Mouse (Mus musculus) common myeloid progenitor, adult 5-6 weeks (primary cell): ENCODE measurements around the gene Tfdp2. TPM values are rescaled to one million over a fixed set of nuclear protein-coding genes. Genes with fewer than 3 reads are reported as not detected.
"Not testable (repeated sequence)": the region's sequence is repeated elsewhere in the genome, so short reads cannot be mapped to it uniquely, and the experiment has no call there.

Source experiments
- ATAC-seq: replicated peaks from 2 replicates; pipeline ENCODE4 v1.8.0; 2016; ENCODE audit warnings: low read depth, mild to moderate bottlenecking, moderate TSS enrichment, inconsistent platforms; ENCODE audit not compliant: poor library complexity, severe bottlenecking
- total RNA-seq: library from RNA; stranded (forward); fragments of 200-1000, 187-1606 nt; gene quantifications from 2 replicates; pipeline ENCODE4 v1.2.3, GENCODE M21; 2017

Tfdp2 gene
- total RNA-seq: 62.2 and 66.7 TPM in 2 replicates

DNA sequence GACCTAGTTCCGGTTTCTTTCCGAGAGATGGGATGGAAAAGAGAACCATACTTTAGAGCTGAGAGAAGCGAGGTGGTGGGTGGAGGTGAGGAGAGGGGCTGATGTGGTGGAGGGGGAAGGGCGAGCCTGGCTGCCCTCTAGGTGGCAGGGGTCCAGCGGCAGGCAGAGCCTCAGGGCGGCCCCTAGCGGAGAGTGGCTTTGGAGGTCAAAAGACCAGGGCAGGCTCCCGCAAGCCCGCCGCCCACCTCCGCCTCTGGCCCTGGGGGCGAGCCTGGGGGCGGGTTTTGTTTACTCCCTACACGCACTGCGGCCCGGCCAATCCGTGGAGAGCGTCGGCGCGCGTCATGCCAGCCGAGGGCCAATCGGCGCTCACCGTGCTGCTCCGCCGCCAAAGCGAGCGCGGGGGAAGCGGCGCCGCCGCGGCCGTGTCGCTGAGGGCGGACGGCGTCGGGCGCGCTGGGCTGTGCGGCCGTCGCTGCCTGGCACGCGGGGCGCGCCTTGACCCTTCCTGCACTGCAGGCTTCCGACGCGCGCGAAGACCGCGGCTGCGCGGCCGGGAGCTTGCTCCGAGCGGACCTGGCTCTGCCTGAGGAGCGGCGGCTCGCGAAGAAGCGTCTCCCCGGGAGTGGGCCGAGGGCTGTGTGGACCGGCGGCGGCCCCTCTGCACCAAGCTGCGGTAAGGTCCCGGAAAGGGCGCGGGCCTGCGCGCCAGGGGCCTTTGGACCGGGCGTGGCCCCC lies at the start of gene Tfdp2:
Tfdp2 (plus strand) TSS at position 391 of the 738 bp plus-strand sequence.
- ATAC-seq: peak; percentile 93

DNA sequence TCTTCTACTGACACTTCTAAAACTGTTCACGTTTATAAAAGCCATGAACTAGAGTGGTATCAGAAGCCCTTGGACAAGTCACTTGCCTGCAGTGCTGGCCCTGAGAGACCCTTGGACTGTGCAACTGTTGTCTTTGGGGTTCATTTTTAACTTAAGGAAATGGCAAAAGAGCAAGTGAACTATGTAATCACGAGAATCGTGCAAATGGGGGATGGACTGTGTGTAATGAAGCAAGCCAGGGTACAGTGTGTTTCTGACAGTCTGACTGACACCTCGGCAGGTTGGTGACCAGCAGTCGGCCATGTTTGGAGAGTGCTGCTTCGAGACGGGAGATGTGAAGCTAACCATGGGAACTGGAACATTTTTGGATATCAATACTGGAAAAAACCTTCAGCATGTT lies 43.3 kb upstream of the Tfdp2 start:
- no peak for ATAC-seq

DNA sequence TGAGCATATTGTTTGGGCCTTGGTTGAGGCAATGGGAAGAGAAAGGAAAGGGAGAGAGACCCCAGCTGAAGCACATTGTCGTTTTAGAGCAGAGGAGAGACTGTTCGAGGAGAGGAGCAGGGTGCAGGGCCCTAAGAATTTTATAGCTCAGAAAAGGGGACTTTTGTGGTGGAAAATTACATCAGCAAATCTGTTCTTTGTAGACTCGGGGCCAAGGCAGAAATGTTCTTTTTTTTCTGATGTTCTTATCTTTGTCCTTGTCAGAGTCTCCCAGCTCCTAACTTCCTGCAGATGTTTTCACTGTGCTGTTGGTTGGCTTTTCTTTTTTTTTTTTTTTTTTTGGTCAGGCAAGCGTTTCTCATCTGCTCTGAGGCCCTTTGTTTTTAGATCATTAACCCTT lies 37.6 kb upstream of the Tfdp2 start:
- peak; percentile 74 for ATAC-seq

DNA sequence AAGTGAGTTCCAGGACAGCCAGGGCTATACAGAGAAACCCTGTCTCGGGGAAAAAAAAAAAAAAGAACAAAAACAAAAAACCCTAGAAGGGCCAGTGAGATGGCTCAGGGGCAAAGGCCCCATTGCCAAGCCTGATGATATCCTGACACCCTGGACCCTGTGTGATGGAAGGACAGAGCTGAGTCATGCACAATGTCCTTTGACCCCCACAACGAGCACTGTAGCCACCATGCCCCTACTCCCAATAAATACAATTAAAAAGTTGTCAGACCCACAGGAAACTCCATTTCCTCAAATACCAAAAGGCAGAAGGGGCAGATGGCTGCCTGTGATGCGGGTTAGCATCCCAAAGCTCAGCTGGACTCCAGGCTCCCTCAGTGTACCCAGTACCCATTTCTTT lies 37.0 kb upstream of the Tfdp2 start:
- ATAC-seq: no peak

DNA sequence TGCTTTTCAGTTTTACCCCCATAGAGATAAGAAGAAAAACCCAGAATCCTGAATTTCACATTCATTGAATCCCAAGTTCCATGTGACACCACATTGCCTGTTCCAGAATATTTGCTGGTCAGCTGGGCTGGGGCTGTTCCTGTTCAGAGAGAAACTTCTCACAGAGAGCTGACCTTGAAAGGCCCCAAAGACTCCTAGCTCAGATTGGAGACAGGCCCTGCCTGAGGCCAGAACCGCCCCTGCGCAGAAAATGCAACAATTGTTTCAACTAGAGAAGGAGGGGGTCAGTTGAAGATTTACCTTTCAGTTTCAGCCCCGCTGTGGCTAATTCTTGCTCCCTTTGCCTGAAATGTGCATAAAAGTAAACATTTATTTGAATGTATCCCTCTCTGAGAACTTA lies 35.3 kb upstream of the Tfdp2 start:
- ATAC-seq: no peak

DNA sequence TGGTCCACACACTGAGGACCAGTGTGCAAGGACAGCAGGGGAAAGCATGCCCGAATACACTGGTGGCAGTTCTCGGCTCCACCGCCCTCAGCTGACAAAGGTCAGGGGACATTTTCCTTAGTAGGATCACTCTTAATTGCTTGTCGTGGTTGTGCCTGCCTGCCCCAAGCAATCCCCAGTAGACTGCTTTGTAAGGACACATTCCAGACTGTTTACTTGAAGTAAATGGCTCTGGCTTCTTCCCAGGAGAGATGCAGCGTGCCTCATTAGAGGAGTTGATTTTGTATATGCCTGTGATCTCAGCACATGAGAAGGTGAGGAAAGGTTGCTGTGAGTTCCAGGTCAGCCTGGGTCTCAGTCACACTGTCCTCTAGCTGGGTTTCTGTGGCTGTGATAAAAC lies 33.7 kb upstream of the Tfdp2 start:
- no peak for ATAC-seq

DNA sequence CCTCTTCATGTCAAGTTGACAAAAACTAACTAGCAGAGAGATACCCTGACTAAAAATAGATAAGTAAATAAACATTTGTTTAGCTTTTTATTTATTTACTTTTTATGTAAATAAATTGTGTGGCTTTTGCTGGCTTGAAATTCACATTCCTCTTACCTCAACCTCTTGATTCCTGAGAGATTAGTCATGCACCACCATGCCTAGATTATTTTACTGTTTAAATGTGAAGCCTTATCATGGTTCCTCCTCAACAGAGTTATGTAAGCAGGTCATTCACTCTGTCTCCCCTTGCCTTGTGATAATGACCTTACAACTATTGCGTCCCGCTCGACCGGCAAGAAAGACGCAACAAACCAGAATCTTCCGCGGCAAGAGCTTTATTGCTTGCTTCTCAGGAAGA lies 32.6 kb upstream of the Tfdp2 start:
- ATAC-seq: no peak

DNA sequence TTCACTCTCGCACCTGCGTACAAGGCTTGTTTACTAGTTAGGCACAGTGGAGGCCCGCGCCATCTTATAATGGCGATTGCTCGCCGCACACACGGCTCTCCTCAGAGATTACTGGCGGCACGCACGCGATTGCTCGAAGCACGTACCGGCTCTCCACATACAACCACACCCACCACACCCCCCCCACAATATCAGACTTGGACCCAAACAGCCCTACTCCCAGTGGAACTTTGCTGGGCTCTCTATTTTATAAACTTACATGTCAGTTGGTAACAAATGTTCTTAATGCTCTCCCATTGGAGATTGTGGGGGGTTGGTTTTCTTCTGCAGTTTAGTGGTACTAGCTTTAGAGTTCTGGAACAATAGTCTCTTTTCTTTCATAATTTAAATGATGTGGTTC lies 32.1 kb upstream of the Tfdp2 start:
- not testable (repeated sequence) for ATAC-seq

DNA sequence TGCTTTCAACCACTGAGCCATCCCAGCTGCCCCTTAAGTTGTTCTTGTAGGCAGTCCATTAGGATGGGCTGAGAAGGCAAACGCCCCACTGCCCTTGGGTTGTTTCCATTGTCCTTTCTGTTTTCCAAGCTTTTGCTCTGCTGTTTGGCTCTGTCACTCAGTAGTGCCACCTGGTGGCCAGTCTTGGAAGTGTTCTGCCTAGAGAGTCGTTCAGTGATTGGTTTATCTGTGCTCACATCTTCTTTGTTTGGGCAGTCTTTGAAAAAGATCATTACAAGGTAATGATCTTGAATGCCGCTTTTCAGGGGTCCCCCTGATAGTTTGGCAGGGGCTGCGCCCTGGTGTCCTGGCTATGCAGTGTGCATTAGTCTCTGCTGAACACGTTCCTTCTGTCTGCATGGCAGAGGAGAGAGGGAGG lies 28.9 kb upstream of the Tfdp2 start:
- ATAC-seq: peak; percentile 93

DNA sequence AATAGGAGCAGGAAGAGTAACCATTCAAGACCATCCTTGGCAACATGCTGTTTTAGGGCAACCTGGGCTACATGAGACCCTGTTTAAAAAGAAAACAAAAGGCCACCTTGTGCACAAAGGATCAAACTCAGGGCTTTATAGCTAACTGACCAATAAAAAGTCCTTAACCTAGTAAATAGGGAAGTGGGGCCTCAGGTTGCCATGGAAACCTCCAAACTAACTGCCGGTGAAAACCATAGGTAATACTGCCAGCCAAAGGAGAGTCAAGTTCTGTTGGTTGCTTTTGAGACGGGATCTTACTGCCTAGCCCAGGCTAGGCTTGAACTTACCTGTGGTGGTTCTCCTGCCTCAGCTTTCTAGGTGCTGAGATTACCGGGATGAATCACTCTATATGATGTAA lies 25.5 kb upstream of the Tfdp2 start:
- peak; percentile 62 for ATAC-seq

DNA sequence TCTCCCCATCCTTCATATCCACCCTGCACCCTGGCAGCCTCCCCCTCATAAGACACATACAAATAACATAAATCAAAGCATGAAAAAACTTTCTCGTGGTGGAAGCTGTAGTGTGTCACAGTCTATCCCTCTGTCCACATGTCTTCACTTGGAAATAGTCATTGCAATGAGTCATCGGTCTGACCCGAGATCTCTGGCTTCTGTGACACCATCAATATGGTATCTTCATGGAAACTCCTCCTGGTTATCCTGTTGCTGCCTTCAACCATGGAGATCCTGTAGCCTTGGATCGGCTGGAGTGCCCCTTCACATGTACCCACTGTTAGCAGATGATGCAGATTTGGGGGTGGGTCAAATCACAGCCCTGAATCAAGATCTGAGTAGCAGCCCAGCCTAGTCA lies 11.2 kb upstream of the Tfdp2 start:
- no peak for ATAC-seq

DNA sequence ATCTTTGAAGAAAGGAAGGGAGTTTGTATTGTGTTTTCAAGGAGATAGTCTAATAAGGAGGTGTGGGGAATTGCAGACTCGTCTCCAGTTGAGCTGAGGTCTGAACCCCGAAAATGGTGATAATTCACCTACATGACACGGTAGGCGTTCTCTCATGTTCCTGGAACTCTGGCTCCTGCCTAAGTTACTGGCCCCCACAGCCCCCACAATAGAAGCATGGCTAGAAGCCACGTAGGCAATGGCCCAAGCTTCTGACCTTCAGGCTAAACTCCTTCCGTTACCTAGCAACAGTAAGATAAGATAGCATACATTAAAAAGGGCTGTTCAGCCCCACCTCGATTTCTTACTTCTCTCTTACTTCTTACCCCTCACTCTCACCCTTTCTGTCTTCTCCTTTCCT lies 9.4 kb upstream of the Tfdp2 start:
- ATAC-seq: no peak

DNA sequence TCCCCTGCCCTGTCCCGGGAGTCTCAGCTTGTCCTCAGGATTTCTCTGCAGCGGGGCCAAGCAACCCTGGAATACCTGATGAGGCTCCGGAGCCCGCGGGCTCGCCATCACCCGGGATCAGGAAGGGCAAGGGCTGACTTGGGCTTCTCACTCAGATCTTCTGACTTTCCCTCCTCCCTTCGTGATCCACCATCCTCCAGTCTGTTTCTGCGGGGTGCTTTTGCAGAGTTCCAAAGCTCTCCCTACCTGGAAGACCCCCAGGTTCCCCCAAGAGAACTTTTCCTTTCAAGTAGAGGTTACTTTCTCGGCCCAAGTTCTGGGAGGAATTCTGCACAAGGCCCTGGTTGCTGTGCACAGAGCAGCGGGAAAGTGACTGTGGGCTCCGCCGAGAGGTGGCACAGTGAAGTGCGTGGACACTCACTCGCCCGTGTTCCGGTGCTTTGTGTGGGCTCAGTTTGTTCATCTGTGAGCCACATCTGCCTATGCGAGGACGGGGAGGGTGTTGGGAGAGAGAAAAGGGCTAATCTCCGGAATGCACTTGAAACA lies 634 bp downstream of the Tfdp2 start:
- peak; percentile 56 for ATAC-seq

DNA sequence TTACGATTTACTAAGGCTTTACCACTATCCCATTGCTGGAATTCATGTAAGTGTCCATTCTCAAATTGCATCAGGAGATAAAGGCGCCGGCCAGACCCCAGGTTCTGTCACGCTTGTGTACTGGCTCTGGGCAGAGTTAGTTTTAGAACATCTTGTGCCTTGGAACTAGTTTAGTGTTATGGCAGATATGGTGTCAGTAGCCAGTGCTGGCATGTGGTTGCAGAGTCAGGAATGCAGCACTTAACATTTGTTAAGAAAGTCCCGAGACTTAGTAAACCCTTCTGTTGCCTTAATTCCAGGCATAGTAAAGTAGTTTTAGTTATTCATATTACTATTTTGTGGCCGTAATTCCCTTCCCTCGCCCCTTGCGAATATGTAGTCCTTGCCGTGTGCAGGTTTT lies 1.7 kb downstream of the Tfdp2 start:
- no peak for ATAC-seq

DNA sequence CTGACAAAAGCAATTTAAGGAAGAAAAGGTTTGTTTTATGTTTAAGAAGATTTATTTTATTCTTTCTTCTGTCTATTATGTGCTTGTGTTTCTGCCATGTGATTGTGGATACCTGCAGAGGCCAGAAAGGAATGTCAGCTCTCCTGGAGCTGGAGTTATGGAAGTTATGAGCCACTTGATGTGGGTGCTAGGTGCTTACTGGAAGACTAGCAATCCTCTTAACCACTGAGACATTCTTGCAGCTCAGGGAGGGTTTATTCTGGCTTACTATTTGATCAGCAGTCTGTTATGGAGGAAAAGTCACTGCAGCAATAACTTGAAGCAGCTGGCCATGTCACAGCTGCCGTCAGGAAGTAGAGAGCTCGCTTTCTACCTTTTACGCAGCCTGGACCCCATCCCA lies 7.6 kb downstream of the Tfdp2 start:
- ATAC-seq: no peak

DNA sequence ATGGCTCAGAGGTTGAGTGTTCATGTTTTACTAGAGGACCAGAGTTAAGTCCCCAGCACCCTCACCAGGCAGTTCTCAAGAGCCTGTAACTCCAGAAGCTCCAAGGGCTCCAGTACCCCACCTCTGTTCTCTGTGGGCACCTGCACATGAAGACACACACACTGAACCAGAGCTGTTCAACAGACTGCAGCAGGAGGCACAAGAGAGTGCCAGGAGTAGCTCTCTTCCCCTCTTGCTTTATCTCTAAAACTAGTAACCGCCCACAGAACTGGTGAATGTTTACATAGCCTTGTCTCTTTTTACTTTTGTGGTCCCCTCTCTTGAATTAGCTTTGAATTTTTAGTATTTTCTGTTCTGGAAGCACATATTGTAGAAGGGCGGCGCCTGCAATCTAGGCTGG lies 11.4 kb downstream of the Tfdp2 start:
- ATAC-seq: no peak

DNA sequence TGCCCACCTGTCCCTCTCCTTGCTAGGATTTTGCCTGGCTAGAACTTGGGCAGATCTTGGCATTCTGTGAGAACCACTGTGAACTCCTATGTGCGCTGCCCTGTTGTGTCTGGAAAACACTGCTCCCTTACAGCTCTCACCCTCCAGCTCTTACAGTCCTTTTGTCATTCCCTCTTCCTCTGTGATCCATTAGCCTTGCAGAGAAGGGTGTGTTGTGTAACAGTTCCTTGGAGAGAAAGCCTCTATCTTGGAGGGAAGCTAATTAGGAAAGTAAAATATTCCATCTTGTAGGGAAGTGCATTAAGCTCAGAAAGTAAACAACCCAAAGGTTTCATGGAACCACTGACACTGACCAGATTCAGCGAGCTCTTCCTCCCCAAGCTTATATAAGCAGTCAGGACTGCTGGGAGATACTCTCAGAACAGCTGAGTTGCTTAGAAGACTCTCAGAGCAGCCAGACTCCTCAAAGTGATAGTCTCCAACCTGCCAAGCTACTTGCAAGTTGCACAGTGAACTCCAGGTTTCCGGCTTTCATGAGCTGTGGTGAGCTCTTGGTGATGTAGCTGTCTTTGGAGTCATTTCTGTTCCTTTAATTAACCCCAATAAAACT lies 17.1 kb downstream of the Tfdp2 start:
- ATAC-seq: no peak

DNA sequence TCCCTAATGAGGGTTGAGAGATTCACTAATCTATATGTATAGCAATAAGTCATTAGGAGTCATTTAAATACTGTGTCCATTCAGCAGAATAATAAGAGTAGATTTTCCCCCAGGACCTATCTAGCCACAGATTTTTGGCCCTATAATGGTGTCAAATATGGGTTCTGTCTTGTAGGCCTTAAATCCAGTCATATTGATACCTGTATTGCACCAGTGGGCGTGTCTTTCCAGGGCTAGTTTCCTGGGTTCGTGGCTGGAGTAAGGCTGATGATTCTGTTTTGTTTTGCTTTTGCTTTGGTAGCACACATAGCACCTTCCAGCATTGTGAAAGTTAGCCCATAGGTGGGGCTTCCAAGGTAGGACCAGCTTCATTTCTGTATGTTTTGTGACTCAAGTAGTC lies 18.1 kb downstream of the Tfdp2 start:
- no peak for ATAC-seq

DNA sequence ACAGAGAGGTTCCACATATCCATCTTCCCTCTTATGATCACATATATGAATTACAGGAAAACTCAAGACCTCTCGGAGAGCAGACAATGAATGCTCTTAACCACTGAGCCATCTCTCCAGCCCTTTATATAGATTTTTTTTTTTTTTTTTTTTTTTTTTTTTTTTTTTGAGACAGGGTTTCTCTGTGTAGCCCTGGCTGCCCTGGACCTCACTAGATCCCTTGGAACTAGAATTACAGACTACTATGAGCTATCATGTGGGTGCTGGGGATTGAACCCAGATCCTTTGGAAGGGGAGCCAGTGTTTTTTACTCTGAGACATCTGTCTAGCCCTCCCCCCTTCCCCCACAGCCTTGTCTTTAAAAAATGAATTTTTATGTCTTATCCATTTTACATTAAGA lies 21.2 kb downstream of the Tfdp2 start:
- ATAC-seq: no peak

DNA sequence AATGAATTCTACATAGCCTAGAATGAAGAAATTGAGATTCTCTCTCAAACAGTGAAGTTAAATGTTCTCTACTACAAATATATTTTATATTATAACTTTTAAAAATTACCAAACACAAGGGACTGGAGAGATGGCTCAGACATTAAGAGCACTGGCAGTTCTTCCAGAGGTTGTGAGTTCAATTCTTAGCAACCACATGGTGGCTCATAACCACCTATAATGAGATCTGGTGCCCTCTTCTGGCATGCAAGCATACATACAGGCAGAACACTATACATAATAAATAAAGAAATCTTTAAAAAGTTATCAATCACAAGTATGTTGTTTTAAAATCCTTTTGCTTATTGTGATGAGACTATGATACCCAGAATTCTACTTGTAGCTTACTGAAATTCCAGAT lies 21.7 kb downstream of the Tfdp2 start:
- no peak for ATAC-seq

DNA sequence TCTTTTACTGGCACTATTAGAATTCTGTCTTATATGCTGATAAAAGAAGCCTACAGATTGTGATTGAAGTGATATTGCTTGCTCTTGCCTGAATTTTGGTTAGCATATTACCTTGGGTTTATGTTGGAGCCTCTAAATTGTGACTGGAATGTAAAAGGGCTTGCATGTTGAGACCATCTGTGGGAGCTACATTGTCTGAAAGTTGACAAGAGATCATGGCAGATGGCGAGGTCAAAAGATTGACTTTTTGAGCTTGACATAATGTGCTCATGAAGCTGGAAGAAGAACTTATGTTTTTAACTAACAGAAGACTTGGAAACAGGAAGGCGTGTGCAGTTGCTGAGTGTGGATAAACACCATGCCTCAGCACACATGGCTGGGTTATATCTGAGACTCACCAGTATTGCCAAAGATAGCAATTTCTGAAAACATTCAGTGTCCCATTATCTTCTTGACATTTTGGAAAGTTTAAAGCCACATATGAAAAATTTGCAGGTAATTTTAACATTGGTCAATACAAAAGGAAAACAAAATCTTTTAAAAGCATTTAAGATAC lies 23.1 kb downstream of the Tfdp2 start:
- no peak for ATAC-seq
